Mouse (Mus musculus): ENCODE measurements around the gene Gm11127. TPM values are rescaled to one million over a fixed set of nuclear protein-coding genes. Genes with fewer than 3 reads are reported as not detected.
"Not testable (repeated sequence)": the region's sequence is repeated elsewhere in the genome, so short reads cannot be mapped to it uniquely, and the experiment has no call there.

Gm11127 gene
- 0.07 TPM in 1 of 2 replicates, not detected in the other for polyA plus RNA-seq (2012)

DNA sequence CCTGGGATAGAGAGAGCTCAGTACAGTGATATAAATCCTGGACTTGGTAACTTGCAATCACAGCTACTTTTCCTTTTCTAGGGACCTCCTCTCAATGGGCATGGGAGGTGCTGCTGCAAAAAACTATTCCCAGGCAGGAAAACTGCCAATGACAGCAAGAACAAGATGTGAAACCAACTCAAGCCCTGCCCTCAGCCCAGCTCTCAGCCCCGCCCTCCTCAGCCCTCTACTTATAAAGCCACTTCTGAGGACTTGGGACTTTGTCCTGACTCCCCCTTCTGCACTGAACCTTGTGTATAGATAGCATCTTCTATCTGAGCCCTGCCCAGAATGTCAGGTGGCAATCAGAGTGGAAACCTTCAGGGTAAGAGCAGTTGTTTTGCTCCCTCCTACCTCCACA lies at the start of gene Gm11127:
Gene Gm11127, minus strand, starts transcription at position 10 of the 400 bp plus-strand sequence.
- not testable (repeated sequence) for H3K9me3 ChIP-seq (ENCODE audit: control insufficient read depth, low read length); H3K4me1 ChIP-seq (ENCODE audit: control insufficient read depth); H3K4me3 ChIP-seq (replicated peaks); H3K36me3 ChIP-seq (ENCODE audit: control insufficient read depth); H3K27me3 ChIP-seq (ENCODE audit: control insufficient read depth)

DNA sequence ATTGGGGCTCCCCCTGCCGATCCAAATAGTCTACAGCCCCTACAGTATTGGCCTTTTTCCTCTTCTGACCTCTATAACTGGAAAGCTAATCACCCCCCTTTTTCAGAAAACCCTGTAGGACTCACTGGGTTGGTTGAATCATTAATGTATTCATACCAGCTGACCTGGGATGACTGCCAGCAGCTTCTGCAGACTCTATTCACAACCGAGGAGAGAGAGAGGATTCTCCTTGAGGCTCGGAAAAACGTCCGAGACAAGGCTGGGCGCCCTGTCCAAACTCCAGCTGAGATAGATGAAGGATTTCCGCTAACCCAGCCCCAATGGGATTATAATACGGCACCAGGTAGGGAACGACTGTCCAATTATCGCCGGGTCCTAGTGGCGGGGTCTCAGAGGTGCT lies 43.9 kb upstream of the Gm11127 start:
- not testable (repeated sequence) for H3K9me3 ChIP-seq (ENCODE audit: control insufficient read depth, low read length); H3K4me1 ChIP-seq (ENCODE audit: control insufficient read depth); H3K36me3 ChIP-seq (ENCODE audit: control insufficient read depth); H3K27me3 ChIP-seq (ENCODE audit: control insufficient read depth); H3K4me3 ChIP-seq (replicated peaks)

DNA sequence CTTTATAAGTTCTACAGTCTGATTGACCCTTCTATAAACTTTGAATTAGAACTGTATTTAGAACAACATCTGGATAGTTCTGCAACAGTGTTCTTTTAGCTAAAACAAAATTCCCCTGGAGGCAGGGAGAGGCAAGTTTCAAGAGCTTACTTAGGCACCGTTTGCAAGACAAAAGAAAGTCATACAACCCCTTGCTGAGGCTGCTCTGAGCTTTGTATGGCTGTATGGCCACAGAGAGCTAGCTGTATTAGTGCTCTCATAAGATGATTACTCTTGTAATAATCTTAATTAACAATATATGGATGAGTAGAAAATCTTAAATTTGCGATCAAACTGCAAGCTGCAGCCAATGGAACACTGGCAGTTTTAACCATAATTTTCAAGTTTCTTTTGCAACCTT lies 41.4 kb upstream of the Gm11127 start:
- not testable (repeated sequence) for H3K9me3 ChIP-seq (ENCODE audit: control insufficient read depth, low read length); H3K4me3 ChIP-seq (replicated peaks); H3K36me3 ChIP-seq (ENCODE audit: control insufficient read depth); H3K4me1 ChIP-seq (ENCODE audit: control insufficient read depth); H3K27me3 ChIP-seq (ENCODE audit: control insufficient read depth)

DNA sequence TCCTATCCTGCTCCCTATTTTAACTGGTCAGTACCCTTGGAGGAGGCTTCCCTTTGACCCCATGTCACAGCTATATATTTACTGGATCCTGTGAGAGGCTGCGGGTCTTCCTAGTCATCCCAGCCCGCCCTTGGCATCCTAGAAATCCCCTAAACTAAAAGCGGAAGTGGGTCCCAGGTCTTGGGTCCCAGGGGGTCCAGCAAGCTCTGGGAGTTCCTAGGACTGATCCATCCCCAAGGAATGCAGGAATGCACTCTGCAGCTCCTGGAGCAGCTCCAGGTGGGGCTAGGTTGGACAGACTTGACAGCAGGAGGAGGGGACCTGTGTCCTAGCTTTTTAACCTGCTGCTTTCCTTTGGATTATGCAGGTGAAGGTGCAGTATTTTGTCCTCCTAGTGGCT lies 35.8 kb upstream of the Gm11127 start:
- TF ChIP-seq GATA1 (IDR thresholded peaks at IDR 0.05; ENCODE audit: low read length) (no peak), TAL1 (IDR thresholded peaks at IDR 0.05; ENCODE audit: low read length) (no peak)
- H3K27me3 ChIP-seq (ENCODE audit: control insufficient read depth), result 0 out of 2 replicates have a peak, but pooled peaks cover 2% of the 10 kb centered on the region
- no peaks in the 10 kb centered on the region for H3K9me3 ChIP-seq (ENCODE audit: control insufficient read depth, low read length)
- H3K4me1 ChIP-seq (ENCODE audit: control insufficient read depth), result no peaks in the 10 kb centered on the region
- H3K4me3 ChIP-seq (replicated peaks), result no peak overlapping the region
- no peaks in the 10 kb centered on the region for H3K36me3 ChIP-seq (ENCODE audit: control insufficient read depth)

DNA sequence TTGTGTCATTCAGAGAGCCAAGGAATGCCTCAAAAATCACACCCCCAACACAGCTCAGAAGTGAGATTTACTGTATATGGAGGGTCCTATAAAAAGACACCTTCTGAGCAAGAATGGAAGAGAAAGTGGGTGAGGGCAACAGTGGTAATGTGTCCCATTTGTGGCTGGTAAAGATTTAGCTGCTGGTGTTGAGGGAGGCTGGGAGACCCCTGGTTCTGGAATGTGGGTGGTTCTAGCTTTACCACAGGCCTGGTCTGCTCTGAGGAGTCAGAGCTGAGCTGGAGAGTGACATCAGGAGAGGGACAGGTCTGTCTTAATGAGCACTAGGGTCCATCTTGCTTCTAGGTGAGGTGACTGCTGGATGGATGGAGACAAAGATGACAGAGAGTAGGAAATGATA lies 34.3 kb upstream of the Gm11127 start:
- not testable (repeated sequence) for H3K36me3 ChIP-seq (ENCODE audit: control insufficient read depth); H3K4me1 ChIP-seq (ENCODE audit: control insufficient read depth); H3K27me3 ChIP-seq (ENCODE audit: control insufficient read depth); H3K4me3 ChIP-seq (replicated peaks); H3K9me3 ChIP-seq (ENCODE audit: control insufficient read depth, low read length)

DNA sequence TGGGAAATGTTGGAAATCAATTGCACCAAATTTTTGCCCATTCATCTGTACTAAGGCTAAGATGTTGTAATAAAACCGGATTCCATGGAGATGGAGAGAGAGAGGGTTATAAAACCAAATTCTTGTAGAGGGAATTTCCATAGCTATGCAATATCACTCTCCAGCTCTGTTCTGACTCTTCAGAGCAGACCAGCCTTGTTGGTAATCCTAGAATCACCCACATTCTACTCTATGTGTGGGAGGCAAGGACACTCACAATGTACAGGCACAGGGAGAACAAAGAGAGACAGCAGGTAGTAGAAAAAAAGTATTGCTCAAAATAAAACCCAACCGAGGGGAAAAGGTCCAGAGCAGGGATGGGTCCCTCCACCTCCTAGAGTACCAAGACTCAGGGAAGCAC lies 33.8 kb upstream of the Gm11127 start:
- not testable (repeated sequence) for H3K9me3 ChIP-seq (ENCODE audit: control insufficient read depth, low read length); H3K4me1 ChIP-seq (ENCODE audit: control insufficient read depth); H3K27me3 ChIP-seq (ENCODE audit: control insufficient read depth); H3K36me3 ChIP-seq (ENCODE audit: control insufficient read depth); H3K4me3 ChIP-seq (replicated peaks)

DNA sequence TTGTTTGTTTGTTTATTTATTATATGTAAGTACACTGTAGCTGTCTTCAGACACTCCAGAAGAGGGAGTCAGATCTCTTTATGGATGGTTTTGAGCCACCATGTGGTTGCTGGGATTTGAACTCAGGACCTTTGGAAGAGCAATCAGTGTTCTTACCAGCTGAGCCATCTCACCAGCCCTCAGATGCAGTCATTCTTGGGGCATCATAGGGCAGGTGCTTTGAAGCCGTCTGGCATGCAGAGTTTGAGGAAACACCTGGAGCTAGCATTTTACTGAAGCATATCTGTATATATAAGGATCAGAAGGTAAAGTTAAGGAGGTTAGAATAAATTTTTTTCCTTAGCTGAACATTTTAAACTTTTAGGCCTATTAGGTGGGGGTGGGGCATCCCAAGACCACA lies 27.8 kb upstream of the Gm11127 start:
- H3K4me3 ChIP-seq (replicated peaks); H3K36me3 ChIP-seq (ENCODE audit: control insufficient read depth); H3K4me1 ChIP-seq (ENCODE audit: control insufficient read depth); H3K9me3 ChIP-seq (ENCODE audit: control insufficient read depth, low read length): not testable (repeated sequence)
- peaks cover 39% of the 10 kb centered on the region for H3K27me3 ChIP-seq (ENCODE audit: control insufficient read depth)

DNA sequence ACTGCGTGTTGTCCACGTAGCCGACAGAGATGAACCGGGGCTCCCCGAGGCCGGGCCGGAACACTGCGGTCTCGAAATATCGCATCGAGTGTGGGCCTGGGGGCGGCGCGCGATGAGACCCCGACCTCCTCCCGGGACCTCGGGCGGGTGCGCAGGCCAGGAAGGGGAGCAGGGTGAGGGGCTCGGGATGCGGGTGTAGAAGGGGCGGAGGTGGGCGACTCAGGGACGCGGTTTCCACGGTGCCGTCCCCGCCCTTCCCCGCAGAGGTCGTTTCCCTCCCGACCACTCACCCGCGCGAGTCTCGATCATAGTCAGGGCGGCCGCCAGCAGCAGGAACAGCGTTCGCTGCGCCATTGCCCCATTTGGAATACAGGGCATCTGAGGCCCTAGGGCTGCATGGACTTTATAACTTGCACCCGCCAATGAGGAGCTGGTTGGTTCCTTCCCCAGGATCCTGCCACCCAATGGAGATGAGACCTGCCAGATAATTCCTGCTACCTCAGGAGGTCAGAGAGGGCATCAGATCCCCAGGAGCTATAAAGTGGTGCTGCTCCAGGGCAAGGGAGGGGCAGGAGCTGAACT lies 25.8 kb upstream of the Gm11127 start:
- no peaks in the 10 kb centered on the region for H3K36me3 ChIP-seq (ENCODE audit: control insufficient read depth)
- TF ChIP-seq TAL1 (IDR thresholded peaks at IDR 0.05; ENCODE audit: low read length), result no peak
- TF ChIP-seq GATA1 (IDR thresholded peaks at IDR 0.05; ENCODE audit: low read length), result no peak

DNA sequence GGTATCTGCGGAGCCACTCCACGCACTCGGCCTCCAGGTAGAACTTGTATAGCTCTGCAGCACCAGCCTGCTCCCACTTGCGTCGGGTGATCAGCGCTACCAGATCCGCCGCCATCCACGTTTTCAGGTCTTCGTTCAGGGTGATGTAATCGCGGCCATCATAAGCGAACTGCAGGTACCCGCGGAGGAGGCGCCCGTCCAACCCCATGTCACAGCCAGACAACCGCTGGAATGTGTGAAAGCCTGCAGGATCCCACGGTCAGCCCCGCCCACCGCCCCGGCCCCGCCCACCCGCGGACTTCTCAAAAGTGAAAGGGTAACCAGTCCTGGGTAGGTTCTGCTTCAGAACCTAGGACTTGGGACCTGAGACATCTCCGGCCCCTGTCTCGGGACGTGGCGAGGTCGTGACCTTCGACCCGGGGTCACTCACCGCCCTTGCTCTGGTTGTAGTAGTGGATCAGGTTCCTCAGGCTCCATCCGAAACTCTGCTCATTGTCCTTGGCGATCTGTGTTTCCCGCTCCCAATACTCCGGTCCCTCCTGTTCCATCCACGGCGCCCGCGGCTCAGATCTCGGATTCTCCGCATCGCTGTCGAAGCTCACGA lies 25.2 kb upstream of the Gm11127 start:
- Histone ChIP-seq H3K36me3 (ENCODE audit: control insufficient read depth) (no peaks in the 10 kb centered on the region), H3K4me3 (replicated peaks) (peak overlapping the region; percentile 40), H3K27me3 (ENCODE audit: control insufficient read depth) (peaks cover 43% of the 10 kb centered on the region), H3K9me3 (ENCODE audit: control insufficient read depth, low read length) (no peaks in the 10 kb centered on the region), H3K4me1 (ENCODE audit: control insufficient read depth) (peaks cover 2% of the 10 kb centered on the region; the same call in 1 of the 2 replicates)
- TF ChIP-seq GATA1 (IDR thresholded peaks at IDR 0.05; ENCODE audit: low read length), result no peak
- TF ChIP-seq TAL1 (IDR thresholded peaks at IDR 0.05; ENCODE audit: low read length), result no peak

More for the DNA sequence above, 25.8 kb upstream of the Gm11127 start:
- no peaks in the 10 kb centered on the region for H3K9me3 ChIP-seq (ENCODE audit: control insufficient read depth, low read length)
- peaks cover 2% of the 10 kb centered on the region; the same call in 1 of the 2 replicates for H3K4me1 ChIP-seq (ENCODE audit: control insufficient read depth)
- H3K27me3 ChIP-seq (ENCODE audit: control insufficient read depth), result peaks cover 43% of the 10 kb centered on the region
- peak overlapping the region; percentile 40 for H3K4me3 ChIP-seq (replicated peaks)

DNA sequence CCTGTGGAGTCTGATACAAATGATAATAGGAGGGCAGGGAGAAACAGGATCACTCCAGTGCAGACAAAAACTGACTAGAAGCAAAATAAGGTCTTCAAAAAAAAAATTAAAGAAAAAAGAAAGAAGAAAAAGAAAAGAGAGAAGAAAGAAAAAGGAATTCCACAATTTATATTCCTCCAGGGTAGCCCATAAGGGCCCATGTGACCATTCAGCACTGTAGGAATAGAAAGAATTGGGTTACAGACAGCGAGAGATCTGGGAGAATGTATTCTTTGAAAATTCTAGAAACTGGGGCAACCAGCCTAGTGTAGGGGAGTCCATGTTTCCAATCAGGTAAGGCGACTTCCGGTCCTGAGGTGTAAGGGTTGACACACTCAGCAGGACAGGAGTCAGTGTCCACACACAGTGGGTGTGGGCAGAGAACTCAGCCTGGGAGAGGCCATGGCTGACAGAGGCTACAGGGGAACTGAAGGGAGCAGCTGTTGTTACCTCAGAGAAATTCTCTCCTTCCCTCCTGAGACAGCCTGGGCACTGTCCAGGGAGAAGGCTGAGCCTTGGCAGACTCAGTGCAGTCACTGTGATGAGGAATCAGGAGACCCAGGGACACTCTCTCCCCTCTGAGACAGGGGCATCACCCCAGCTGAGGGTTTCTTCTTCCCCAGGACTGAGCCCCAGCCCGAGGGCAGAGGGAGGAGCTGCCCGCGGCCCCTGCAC lies 24.5 kb upstream of the Gm11127 start:
- H3K4me3 ChIP-seq (replicated peaks), result not testable (repeated sequence)
- H3K27me3 ChIP-seq (ENCODE audit: control insufficient read depth), result peaks cover 43% of the 10 kb centered on the region

DNA sequence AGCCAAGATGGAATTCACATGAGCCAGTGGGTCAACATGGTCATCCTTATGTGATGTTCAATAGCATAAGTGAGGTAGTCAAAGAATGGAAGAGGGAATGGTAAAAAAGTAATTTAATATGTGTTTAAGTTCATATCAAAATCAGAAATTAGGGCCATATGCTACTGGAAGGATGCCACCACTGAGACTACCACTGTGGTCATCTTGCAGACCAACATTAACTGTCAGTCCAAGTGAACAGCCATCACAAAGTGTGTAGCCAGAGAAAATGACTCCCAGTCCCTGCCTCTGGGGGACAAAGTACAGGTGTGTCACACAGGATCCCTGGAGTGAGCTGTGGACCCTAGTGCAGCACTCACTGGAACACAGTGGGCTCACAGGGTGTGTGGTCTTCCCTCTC lies 23.7 kb upstream of the Gm11127 start:
- H3K4me1 ChIP-seq (ENCODE audit: control insufficient read depth); H3K36me3 ChIP-seq (ENCODE audit: control insufficient read depth); H3K9me3 ChIP-seq (ENCODE audit: control insufficient read depth, low read length); H3K4me3 ChIP-seq (replicated peaks): not testable (repeated sequence)
- H3K27me3 ChIP-seq (ENCODE audit: control insufficient read depth), result peaks cover 40% of the 10 kb centered on the region

More for the DNA sequence above, 24.5 kb upstream of the Gm11127 start:
- H3K9me3 ChIP-seq (ENCODE audit: control insufficient read depth, low read length); H3K4me1 ChIP-seq (ENCODE audit: control insufficient read depth); H3K36me3 ChIP-seq (ENCODE audit: control insufficient read depth): not testable (repeated sequence)

Data from erythroblast, embryonic 14.5 days (primary cell).